Mouse (Mus musculus): ENCODE data around the gene Sap30. TPM values are rescaled to one million over a fixed set of nuclear protein-coding genes. Genes with fewer than 3 reads are reported as not detected.
"Not testable (repeated sequence)": the region's sequence is repeated elsewhere in the genome, so short reads cannot be mapped to it uniquely, and the experiment has no call there.

The Sap30 gene
- polyA plus RNA-seq, 1 experiment = 20.5 TPM

DNA sequence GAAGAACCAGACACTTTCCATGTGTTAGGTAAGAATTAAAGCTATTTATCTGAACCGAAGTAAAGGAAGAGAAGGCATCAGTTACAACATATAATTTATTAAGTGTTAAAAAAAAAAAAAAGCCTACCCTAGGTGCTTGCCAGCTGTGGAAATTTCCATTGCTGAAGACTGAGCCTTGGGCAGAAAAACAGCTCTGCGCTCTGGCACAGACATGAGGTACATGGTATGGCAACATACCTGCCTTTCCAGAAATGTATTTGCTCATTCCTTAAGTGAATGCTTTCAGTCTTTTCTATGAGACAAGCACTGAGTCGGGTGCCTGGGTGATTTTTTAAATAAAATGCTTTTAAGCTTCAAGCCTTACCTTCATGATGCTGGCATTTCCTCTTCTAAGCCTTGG is 29.7 kb downstream of the Sap30 start:
- Histone ChIP-seq H3K79me3 (ENCODE audit: low read depth) (no peaks in the 10 kb centered on the region), H3K36me3 (ENCODE audit: control insufficient read depth, insufficient read depth) (no peaks in the 10 kb centered on the region), H3ac (ENCODE audit: control insufficient read depth, insufficient read length, low read depth) (no peak overlapping the region), H3K79me2 (ENCODE audit: control insufficient read depth, insufficient read depth) (no peaks in the 10 kb centered on the region), H3K4me3 (ENCODE audit: insufficient read depth, poor library complexity, severe bottlenecking) (no peak overlapping the region), H3K27me3 (ENCODE audit: control insufficient read depth, insufficient read depth, insufficient read length) (peaks cover 6% of the 10 kb centered on the region)
- TF ChIP-seq MYOD1 (IDR thresholded peaks at IDR 0.05; ENCODE audit: control insufficient read depth, insufficient read length, low read depth) (no peak), CTCF (IDR thresholded peaks at IDR 0.05; ENCODE audit: control insufficient read depth, insufficient read depth, insufficient read length) (no peak), USF1 (IDR thresholded peaks at IDR 0.05; ENCODE audit: low read depth) (no peak), MAX (IDR thresholded peaks at IDR 0.05) (no peak)

DNA sequence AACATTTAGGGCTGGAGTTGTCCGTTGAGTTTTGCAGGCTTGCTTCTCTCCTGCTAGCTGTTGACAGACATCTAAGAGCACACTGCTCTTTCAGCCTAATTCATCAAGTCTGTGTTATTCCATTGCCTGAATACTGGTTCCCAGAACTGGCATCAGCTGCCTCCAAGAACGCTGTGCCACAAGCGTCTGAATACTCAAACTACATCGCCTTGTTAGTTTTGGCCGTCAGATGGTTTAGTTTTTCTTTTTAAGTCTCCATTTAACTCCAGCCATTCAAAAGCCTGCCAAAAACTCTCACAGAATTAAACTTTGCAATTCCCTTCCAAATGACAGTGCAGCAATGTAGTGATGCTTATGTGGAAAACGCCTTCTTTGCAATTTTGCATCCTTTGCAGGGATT is 30.5 kb downstream of the Sap30 start:
- Histone ChIP-seq H3K4me3 (ENCODE audit: insufficient read depth, poor library complexity, severe bottlenecking) (no peak overlapping the region), H3K79me2 (ENCODE audit: control insufficient read depth, insufficient read depth) (no peaks in the 10 kb centered on the region), H3K27me3 (ENCODE audit: control insufficient read depth, insufficient read depth, insufficient read length) (peaks cover 6% of the 10 kb centered on the region), H3K79me3 (ENCODE audit: low read depth) (no peaks in the 10 kb centered on the region), H3ac (ENCODE audit: control insufficient read depth, insufficient read length, low read depth) (no peak overlapping the region), H3K36me3 (ENCODE audit: control insufficient read depth, insufficient read depth) (no peaks in the 10 kb centered on the region)
- TF ChIP-seq CEBPB (IDR thresholded peaks at IDR 0.05; ENCODE audit: low read depth) (no peak), FOSL1 (IDR thresholded peaks at IDR 0.05; ENCODE audit: insufficient read depth, low read length, poor library complexity, severe bottlenecking) (no peak), MAX (IDR thresholded peaks at IDR 0.05) (no peak), USF1 (IDR thresholded peaks at IDR 0.05; ENCODE audit: low read depth) (no peak), MYOG (IDR thresholded peaks at IDR 0.05; ENCODE audit: control insufficient read depth, extremely low read depth, insufficient read length) (no peak), CTCF (IDR thresholded peaks at IDR 0.05; ENCODE audit: control insufficient read depth, insufficient read depth, insufficient read length) (no peak), MYOD1 (IDR thresholded peaks at IDR 0.05; ENCODE audit: control insufficient read depth, insufficient read length, low read depth) (no peak)

DNA sequence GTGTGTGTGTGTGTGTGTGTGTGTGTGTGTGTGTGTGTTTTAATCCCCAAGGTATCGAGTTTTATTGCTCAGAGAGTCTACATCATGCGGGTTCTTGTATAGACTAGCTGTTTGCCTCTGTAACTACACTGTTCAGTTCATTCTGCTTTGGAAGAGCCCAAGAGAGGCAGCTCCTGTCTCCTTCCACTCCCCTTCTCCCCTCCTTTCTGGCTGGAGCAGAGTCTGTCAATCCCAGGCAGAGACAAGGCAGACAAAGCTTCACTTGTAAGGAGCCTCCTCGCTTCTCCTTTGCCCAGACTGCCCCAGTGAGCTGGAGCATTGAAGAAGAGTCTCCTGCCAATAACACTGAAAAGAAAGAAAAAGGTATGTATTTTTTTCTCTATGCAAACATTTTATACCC is 31.9 kb downstream of the Sap30 start, which contains the start of gene Scrg1:
Gene Scrg1, plus strand, starts transcription at position 159 of the 400 bp plus-strand sequence.
- peaks cover 6% of the 10 kb centered on the region for H3K27me3 ChIP-seq (ENCODE audit: control insufficient read depth, insufficient read depth, insufficient read length)
- no peaks in the 10 kb centered on the region for H3K36me3 ChIP-seq (ENCODE audit: control insufficient read depth, insufficient read depth)
- H3K4me3 ChIP-seq (ENCODE audit: insufficient read depth, poor library complexity, severe bottlenecking) = no peak within 1 kb of the TSS
- H3K79me2 ChIP-seq (ENCODE audit: control insufficient read depth, insufficient read depth) = no peaks in the 10 kb centered on the region
- no peaks in the 10 kb centered on the region for H3K79me3 ChIP-seq (ENCODE audit: low read depth)
- H3ac ChIP-seq (ENCODE audit: control insufficient read depth, insufficient read length, low read depth) = no peak within 1 kb of the TSS
- TF ChIP-seq USF1 (IDR thresholded peaks at IDR 0.05; ENCODE audit: low read depth) = no peak
- TF ChIP-seq MYOD1 (IDR thresholded peaks at IDR 0.05; ENCODE audit: control insufficient read depth, insufficient read length, low read depth) = no peak
- TF ChIP-seq CEBPB (IDR thresholded peaks at IDR 0.05; ENCODE audit: low read depth) = no peak
- TF ChIP-seq CTCF (IDR thresholded peaks at IDR 0.05; ENCODE audit: control insufficient read depth, insufficient read depth, insufficient read length) = no peak

DNA sequence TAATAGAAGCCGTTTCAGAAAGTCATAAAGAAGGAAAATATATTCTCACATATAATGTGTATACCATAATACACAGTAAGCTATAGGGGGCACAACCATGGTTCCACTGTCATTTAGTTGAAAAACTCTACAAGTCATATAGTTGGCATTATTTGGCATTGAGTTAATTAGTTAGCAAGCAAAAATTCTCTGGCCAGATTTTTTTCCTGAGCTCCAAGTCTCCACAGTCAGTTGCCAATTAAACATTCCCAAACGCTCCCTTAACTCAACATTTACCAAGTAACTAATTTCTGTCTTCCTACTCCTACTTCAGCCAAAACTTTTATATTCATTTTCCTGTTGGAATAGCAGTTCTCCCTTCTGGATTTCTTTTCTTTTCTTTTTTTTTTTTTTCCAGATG is 34.3 kb downstream of the Sap30 start:
- no peaks in the 10 kb centered on the region for H3K79me3 ChIP-seq (ENCODE audit: low read depth)
- H3ac ChIP-seq (ENCODE audit: control insufficient read depth, insufficient read length, low read depth) = no peak overlapping the region
- no peak overlapping the region for H3K4me3 ChIP-seq (ENCODE audit: insufficient read depth, poor library complexity, severe bottlenecking)
- H3K79me2 ChIP-seq (ENCODE audit: control insufficient read depth, insufficient read depth) = no peaks in the 10 kb centered on the region
- peaks cover 3% of the 10 kb centered on the region for H3K27me3 ChIP-seq (ENCODE audit: control insufficient read depth, insufficient read depth, insufficient read length)
- H3K36me3 ChIP-seq (ENCODE audit: control insufficient read depth, insufficient read depth) = no peaks in the 10 kb centered on the region
- no peak for TF ChIP-seq MYOG (IDR thresholded peaks at IDR 0.05; ENCODE audit: control insufficient read depth, extremely low read depth, insufficient read length)
- TF ChIP-seq MAX (IDR thresholded peaks at IDR 0.05) = no peak
- TF ChIP-seq USF1 (IDR thresholded peaks at IDR 0.05; ENCODE audit: low read depth) = no peak
- no peak for TF ChIP-seq CEBPB (IDR thresholded peaks at IDR 0.05; ENCODE audit: low read depth)
- no peak for TF ChIP-seq MYOD1 (IDR thresholded peaks at IDR 0.05; ENCODE audit: control insufficient read depth, insufficient read length, low read depth)
- no peak for TF ChIP-seq FOSL1 (IDR thresholded peaks at IDR 0.05; ENCODE audit: insufficient read depth, low read length, poor library complexity, severe bottlenecking)
- no peak for TF ChIP-seq CTCF (IDR thresholded peaks at IDR 0.05; ENCODE audit: control insufficient read depth, insufficient read depth, insufficient read length)

DNA sequence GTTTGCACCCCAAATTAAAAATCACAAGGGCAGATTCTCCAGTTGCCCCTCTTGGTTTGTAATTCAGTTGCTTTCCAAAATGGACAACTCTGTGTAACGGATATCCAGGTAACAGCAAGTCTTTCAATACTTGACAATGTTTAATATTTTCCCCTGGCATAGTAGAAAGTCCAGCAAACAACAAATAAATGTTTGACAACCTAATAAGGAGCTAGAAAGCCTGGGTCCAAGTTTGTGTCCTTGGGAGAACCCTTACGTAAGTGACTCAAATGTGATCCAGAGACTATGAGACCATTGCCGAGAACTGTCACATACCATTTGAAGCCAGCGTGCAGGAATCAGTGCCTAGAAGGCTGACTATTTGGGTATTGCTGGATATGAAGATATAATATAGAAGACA is 35.8 kb downstream of the Sap30 start:
- Histone ChIP-seq H3K36me3 (ENCODE audit: control insufficient read depth, insufficient read depth) (no peaks in the 10 kb centered on the region), H3K79me3 (ENCODE audit: low read depth) (no peaks in the 10 kb centered on the region), H3K79me2 (ENCODE audit: control insufficient read depth, insufficient read depth) (no peaks in the 10 kb centered on the region), H3K27me3 (ENCODE audit: control insufficient read depth, insufficient read depth, insufficient read length) (peaks cover 3% of the 10 kb centered on the region), H3K4me3 (ENCODE audit: insufficient read depth, poor library complexity, severe bottlenecking) (no peak overlapping the region), H3ac (ENCODE audit: control insufficient read depth, insufficient read length, low read depth) (no peak overlapping the region)
- no peak for TF ChIP-seq CEBPB (IDR thresholded peaks at IDR 0.05; ENCODE audit: low read depth)
- TF ChIP-seq CTCF (IDR thresholded peaks at IDR 0.05; ENCODE audit: control insufficient read depth, insufficient read depth, insufficient read length) = no peak
- no peak for TF ChIP-seq MYOG (IDR thresholded peaks at IDR 0.05; ENCODE audit: control insufficient read depth, extremely low read depth, insufficient read length)
- TF ChIP-seq MYOD1 (IDR thresholded peaks at IDR 0.05; ENCODE audit: control insufficient read depth, insufficient read length, low read depth) = no peak
- no peak for TF ChIP-seq MAX (IDR thresholded peaks at IDR 0.05)
- no peak for TF ChIP-seq FOSL1 (IDR thresholded peaks at IDR 0.05; ENCODE audit: insufficient read depth, low read length, poor library complexity, severe bottlenecking)
- no peak for TF ChIP-seq USF1 (IDR thresholded peaks at IDR 0.05; ENCODE audit: low read depth)

DNA sequence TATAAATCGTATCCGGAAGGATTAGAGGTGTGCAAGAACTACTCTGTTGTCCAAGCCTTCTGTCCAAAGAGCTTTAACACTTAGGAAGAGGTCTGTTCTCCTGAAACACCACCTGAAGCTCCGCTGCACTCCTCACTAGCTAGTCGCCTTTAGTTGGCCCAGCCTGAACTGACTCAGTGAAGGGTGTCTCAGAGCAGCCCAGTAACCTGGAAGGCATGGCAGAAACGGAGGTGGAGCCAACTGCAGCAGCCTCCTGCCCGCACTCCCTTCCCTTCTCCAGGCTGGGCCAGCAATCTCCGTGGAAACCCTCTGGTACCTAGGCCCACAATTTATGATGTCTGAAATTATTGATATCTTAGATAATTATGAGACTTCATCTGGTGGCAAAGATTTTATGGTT is 36.9 kb downstream of the Sap30 start:
- H3ac ChIP-seq (ENCODE audit: control insufficient read depth, insufficient read length, low read depth) = no peak overlapping the region
- no peaks in the 10 kb centered on the region for H3K79me2 ChIP-seq (ENCODE audit: control insufficient read depth, insufficient read depth)
- H3K27me3 ChIP-seq (ENCODE audit: control insufficient read depth, insufficient read depth, insufficient read length) = peaks cover 3% of the 10 kb centered on the region
- no peaks in the 10 kb centered on the region for H3K36me3 ChIP-seq (ENCODE audit: control insufficient read depth, insufficient read depth)
- TF ChIP-seq FOSL1 (IDR thresholded peaks at IDR 0.05; ENCODE audit: insufficient read depth, low read length, poor library complexity, severe bottlenecking) (no peak), MAX (IDR thresholded peaks at IDR 0.05) (no peak), CEBPB (IDR thresholded peaks at IDR 0.05; ENCODE audit: low read depth) (no peak), MYOD1 (IDR thresholded peaks at IDR 0.05; ENCODE audit: control insufficient read depth, insufficient read length, low read depth) (no peak), MYOG (IDR thresholded peaks at IDR 0.05; ENCODE audit: control insufficient read depth, extremely low read depth, insufficient read length) (no peak), CTCF (IDR thresholded peaks at IDR 0.05; ENCODE audit: control insufficient read depth, insufficient read depth, insufficient read length) (no peak), USF1 (IDR thresholded peaks at IDR 0.05; ENCODE audit: low read depth) (no peak)
- no peaks in the 10 kb centered on the region for H3K79me3 ChIP-seq (ENCODE audit: low read depth)
- no peak overlapping the region for H3K4me3 ChIP-seq (ENCODE audit: insufficient read depth, poor library complexity, severe bottlenecking)

DNA sequence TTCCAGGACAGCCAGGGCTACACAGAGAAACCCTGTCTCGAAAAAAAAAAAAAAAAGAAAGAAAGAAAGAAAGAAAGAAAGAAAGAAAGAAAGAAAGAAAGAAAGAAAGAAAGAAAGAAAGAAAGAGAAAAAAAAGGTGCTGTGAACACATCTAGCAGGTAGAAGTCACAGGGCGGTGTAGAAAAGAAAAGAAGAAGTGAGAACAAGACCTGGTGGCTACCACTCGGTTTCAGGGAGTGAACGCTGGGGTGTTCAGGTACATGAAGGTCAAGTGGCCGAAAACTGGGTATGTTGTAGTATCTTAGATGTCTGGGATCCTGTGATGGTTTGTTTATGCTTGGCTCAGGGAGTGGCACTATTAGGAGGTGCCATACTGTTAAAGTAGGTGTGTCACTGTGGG is 41.8 kb downstream of the Sap30 start:
- H3K4me3 ChIP-seq (ENCODE audit: insufficient read depth, poor library complexity, severe bottlenecking); H3K27me3 ChIP-seq (ENCODE audit: control insufficient read depth, insufficient read depth, insufficient read length); H3K79me2 ChIP-seq (ENCODE audit: control insufficient read depth, insufficient read depth); H3K36me3 ChIP-seq (ENCODE audit: control insufficient read depth, insufficient read depth); H3ac ChIP-seq (ENCODE audit: control insufficient read depth, insufficient read length, low read depth); H3K79me3 ChIP-seq (ENCODE audit: low read depth): not testable (repeated sequence)

All from C2C12 (cell line).